Mouse (Mus musculus) kidney, embryonic 14.5 days (tissue): ENCODE measurements around the gene Mpzl3. TPM values are rescaled to one million over a fixed set of nuclear protein-coding genes. Genes with fewer than 3 reads are reported as not detected.
"Not testable (repeated sequence)": the region's sequence is repeated elsewhere in the genome, so short reads cannot be mapped to it uniquely, and the experiment has no call there.

Experiments used
- ATAC-seq: fragments of 200-750 bp; cut with Nextera tagmentation; 2 replicates; pipeline ENCODE4 v1.8.0; 2017; ENCODE audit warnings: moderate number of reproducible peaks, mild to moderate bottlenecking, moderate TSS enrichment, moderate library complexity; ENCODE audit not compliant: low FRiP score, low TSS enrichment
- H3K27ac ChIP-seq: fragments of 300-500 bp; sonication (generic); 2 replicates; pipeline ENCODE4 v1.5.1; 2014; ENCODE audit warnings: low read depth, mild to moderate bottlenecking, low read length, moderate library complexity, mixed read lengths
- H3K27me3 ChIP-seq: fragments of 300-500 bp; sonication (generic); 2 replicates; pipeline ENCODE4 v1.6.1; 2014; ENCODE audit warnings: mild to moderate bottlenecking, low read length; ENCODE audit not compliant: control insufficient read depth, insufficient read depth
- H3K36me3 ChIP-seq: fragments of 300-500 bp; sonication (generic); 2 replicates; pipeline ENCODE4 v1.6.1; 2014; ENCODE audit warnings: low read length, mixed read lengths; ENCODE audit not compliant: control insufficient read depth, insufficient read depth
- H3K4me1 ChIP-seq: fragments of 300-500 bp; sonication (generic); 2 replicates; pipeline ENCODE4 v1.6.1; 2014; ENCODE audit warnings: low read length, mixed read lengths; ENCODE audit not compliant: control insufficient read depth, insufficient read depth
- H3K4me2 ChIP-seq: fragments of 300-500 bp; sonication (generic); replicated peaks from 2 replicates; pipeline ENCODE4 v1.6.1; 2014; ENCODE audit warnings: low read depth, mild to moderate bottlenecking, low read length
- H3K4me3 ChIP-seq: fragments of 300-500 bp; sonication (generic); 2 replicates; pipeline ENCODE4 v1.5.1; 2014; ENCODE audit warnings: mild to moderate bottlenecking, low read length
- H3K9ac ChIP-seq: fragments of 300-500 bp; sonication (generic); 2 replicates; pipeline ENCODE4 v1.6.1; 2014; ENCODE audit warnings: low read depth, mild to moderate bottlenecking, low read length, moderate library complexity
- H3K9me3 ChIP-seq: fragments of 300-500 bp; sonication (generic); 2 replicates; pipeline ENCODE4 v1.6.1; 2016; ENCODE audit warnings: low read length; ENCODE audit not compliant: control insufficient read depth
- WGBS: fragments of 180-500 bp; shearing (Covaris S2); extraction: QIAGEN DNeasy Blood & Tissue Kit; methylation state at CpG from one replicate; pipeline ENCODE4 v1.1.7; 2014; 5-methylcytosine and 5-hydroxymethylcytosine counted together
- polyA plus RNA-seq: library from polyadenylated mRNA; unstranded; fragments of >200 nt; fragmentation: Nextera tagmentation; extraction: Ambion mirVana; gene quantifications from 2 replicates; pipeline ENCODE4 v1.2.1, GENCODE M21; 2014

Mpzl3 gene
- polyA plus RNA-seq, 1 experiment from 2014 or later = 3.0 TPM

- no peak overlapping the region for H3K27ac ChIP-seq
- H3K27me3 ChIP-seq = no peaks in the 10 kb centered on the region
- WGBS = 8% methylated on average over 3 of the region's 3 CpGs
- no peak overlapping the region for H3K4me2 ChIP-seq
- H3K9ac ChIP-seq = no peak overlapping the region
- H3K36me3 ChIP-seq = no peaks in the 10 kb centered on the region
- no peak overlapping the region for H3K4me3 ChIP-seq
- ATAC-seq = no peak
- H3K4me1 ChIP-seq = no peaks in the 10 kb centered on the region
- no peaks in the 10 kb centered on the region for H3K9me3 ChIP-seq
These were observed 32.2 kb upstream of the Mpzl3 start for GRCm38 (mm10) chr9:45022800-45023199.

DNA sequence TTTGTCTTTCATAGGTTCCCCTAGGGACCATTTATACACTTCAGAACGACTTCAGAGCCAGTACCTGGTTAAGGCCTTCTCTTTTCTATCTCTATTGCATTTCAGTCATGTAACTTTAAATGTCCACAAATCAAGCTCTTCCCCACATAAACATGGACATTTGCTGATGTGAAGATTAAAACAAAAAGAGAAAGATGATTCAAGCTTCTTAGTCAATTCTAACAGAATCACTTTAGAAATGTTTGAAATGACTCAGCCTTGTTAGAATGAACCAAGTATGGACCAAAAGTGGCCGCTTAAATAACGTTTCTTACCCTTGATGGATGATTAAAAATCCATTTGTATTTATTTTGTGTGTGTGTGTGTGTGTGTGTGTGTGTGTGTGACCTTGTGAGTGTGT lies 31.3 kb upstream of the Mpzl3 start:
- Histone ChIP-seq H3K27me3 (no peaks in the 10 kb centered on the region), H3K9me3 (no peaks in the 10 kb centered on the region), H3K4me3 (no peak overlapping the region), H3K4me2 (no peak overlapping the region), H3K36me3 (no peaks in the 10 kb centered on the region), H3K4me1 (no peaks in the 10 kb centered on the region), H3K27ac (no peak overlapping the region), H3K9ac (no peak overlapping the region)
- no peak for ATAC-seq
- WGBS = 63% methylated on average over 3 of the region's 3 CpGs

DNA sequence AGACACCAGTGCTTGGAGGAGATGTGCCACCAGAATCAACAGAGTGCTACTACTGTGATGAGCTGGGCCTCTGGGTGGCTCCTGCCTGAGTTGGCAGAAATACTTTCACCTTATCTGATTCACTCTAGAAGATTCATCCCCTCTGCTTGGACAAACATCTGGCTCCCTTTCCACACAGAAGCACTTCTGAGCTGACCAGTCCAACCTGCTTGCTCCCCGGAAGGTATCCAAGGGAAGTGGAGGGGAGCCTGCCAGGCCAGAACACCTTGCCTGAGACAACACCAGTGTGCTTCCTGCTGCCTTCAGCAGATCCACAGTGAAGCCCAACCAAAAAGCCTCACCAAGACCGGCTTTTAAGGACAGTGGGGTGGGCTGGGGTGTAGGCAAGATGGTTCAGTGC lies 30.8 kb upstream of the Mpzl3 start:
- WGBS = 86% methylated on average over 2 of the region's 2 CpGs
- H3K9ac ChIP-seq = no peak overlapping the region
- no peak overlapping the region for H3K27ac ChIP-seq
- no peaks in the 10 kb centered on the region for H3K36me3 ChIP-seq
- H3K4me2 ChIP-seq = no peak overlapping the region
- H3K4me3 ChIP-seq = no peak overlapping the region
- ATAC-seq = no peak
- H3K4me1 ChIP-seq = no peaks in the 10 kb centered on the region
- no peaks in the 10 kb centered on the region for H3K27me3 ChIP-seq
- no peaks in the 10 kb centered on the region for H3K9me3 ChIP-seq

DNA sequence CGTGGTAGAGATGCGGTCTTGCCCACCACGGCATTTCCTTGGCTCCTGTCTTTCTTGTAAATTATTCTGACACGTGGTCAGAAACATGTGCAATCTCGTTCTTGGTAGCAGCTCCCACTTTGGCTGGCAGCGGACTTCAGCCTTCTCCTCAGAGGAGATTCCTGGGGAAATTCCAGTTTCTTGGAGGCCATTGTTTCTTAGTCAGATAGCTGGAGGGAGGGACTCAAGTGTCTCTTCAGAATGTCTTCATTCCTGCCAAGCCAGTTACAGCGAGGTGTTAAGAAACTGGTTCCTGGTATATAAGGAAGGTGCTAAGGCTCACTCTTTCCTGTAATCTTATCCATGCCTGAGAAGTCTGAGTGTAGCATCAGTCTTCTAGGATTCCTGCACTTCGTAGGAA lies 27.6 kb upstream of the Mpzl3 start:
- H3K27me3 ChIP-seq = no peaks in the 10 kb centered on the region
- ATAC-seq = no peak
- no peak overlapping the region for H3K4me2 ChIP-seq
- H3K9me3 ChIP-seq = no peaks in the 10 kb centered on the region
- H3K4me3 ChIP-seq = no peak overlapping the region
- no peak overlapping the region for H3K27ac ChIP-seq
- WGBS = 68% methylated on average over 8 of the region's 8 CpGs
- no peak overlapping the region for H3K9ac ChIP-seq
- no peaks in the 10 kb centered on the region for H3K4me1 ChIP-seq
- H3K36me3 ChIP-seq = no peaks in the 10 kb centered on the region

- no peaks in the 10 kb centered on the region for H3K9me3 ChIP-seq
- WGBS = 63% methylated on average over 6 of the region's 6 CpGs
- no peak overlapping the region for H3K4me2 ChIP-seq
- no peaks in the 10 kb centered on the region for H3K27me3 ChIP-seq
- H3K4me3 ChIP-seq = no peak overlapping the region
- no peak for ATAC-seq
- no peak overlapping the region for H3K27ac ChIP-seq
- H3K9ac ChIP-seq = no peak overlapping the region
- H3K36me3 ChIP-seq = no peaks in the 10 kb centered on the region
- H3K4me1 ChIP-seq = no peaks in the 10 kb centered on the region
These were observed 24.6 kb upstream of the Mpzl3 start for GRCm38 (mm10) chr9:45030341-45030740.

DNA sequence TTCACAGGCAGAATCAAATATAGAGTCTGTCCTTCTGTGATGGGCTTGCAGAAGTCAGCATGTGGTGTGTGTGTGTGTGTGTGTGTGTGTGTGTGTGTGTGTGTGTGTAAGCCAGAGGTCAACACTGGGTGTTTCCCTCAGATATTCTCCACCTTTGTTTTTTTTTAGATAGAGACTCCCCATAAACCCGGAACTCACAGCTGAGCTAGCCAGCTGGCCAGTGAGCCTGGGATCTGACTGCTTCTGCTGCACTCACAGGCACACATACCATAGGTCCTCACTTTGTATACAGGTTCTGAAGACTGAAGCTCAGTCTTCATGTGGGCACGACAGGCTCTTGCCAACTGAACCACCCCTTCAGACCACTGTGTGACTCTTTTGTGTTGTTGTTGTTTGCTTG lies 22.7 kb upstream of the Mpzl3 start:
- Histone ChIP-seq H3K27ac (no peak overlapping the region), H3K27me3 (no peaks in the 10 kb centered on the region), H3K4me3 (no peak overlapping the region), H3K4me2 (no peak overlapping the region), H3K36me3 (no peaks in the 10 kb centered on the region), H3K4me1 (no peaks in the 10 kb centered on the region), H3K9ac (no peak overlapping the region), H3K9me3 (no peaks in the 10 kb centered on the region)
- 74% methylated on average over 2 of the region's 2 CpGs for WGBS
- ATAC-seq = no peak

DNA sequence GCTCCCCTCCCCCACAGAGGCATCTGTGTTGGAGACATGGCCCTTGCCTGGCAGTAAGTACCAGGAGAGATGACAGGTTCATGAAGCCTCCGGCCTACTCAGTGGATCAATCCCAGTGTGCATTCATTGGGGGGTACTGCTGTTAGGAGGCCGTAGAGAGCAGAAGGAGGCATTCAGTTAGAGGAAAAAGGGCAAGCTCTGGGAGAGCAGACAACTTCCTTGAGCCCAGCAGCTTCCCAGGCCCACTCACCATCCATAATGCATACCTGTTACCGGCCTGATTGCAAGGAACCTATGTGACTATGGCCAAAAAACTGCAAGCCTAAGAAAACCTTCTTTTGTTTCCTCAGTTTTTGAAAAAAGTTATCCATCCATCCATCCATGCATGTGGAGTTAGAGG lies 20.5 kb upstream of the Mpzl3 start:
- Histone ChIP-seq H3K4me2 (no peak overlapping the region), H3K27ac (no peak overlapping the region), H3K4me1 (no peaks in the 10 kb centered on the region), H3K9me3 (no peaks in the 10 kb centered on the region), H3K27me3 (peaks cover 6% of the 10 kb centered on the region), H3K4me3 (no peak overlapping the region), H3K36me3 (no peaks in the 10 kb centered on the region), H3K9ac (no peak overlapping the region)
- 86% methylated on average over 3 of the region's 3 CpGs for WGBS
- ATAC-seq = no peak

GRCm38 (mm10) chr9:45037803-45038202 lies 17.2 kb upstream of the Mpzl3 start:
- Histone ChIP-seq H3K27me3 (peaks cover 35% of the 10 kb centered on the region), H3K4me1 (peaks cover 11% of the 10 kb centered on the region; the same call in 1 of the 2 replicates)
- H3K36me3 ChIP-seq, H3K9ac ChIP-seq, ATAC-seq, H3K4me3 ChIP-seq, H3K9me3 ChIP-seq, H3K27ac ChIP-seq, H3K4me2 ChIP-seq: not testable (repeated sequence)
- 95% methylated on average over 1 of the region's 1 CpGs for WGBS

DNA sequence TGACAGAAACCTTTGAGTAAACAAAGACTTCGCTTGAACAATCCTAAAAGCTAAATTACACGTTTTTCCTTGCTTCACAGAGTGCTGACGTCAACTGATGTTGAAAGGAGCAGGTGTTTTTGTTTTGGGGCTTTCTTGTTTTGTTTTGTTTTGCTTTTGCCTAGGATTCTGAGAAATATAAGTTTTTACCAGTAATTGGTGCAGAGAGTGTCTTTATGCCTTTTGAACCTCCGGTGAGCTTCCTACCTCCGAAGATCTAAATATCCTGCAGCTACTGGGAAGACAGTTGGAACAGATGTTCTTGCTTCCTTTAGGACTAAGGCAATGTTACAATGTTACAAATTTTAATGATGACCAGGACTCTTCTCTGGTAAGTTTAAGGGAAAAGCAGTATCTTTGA lies 15.5 kb upstream of the Mpzl3 start, which contains the start of gene Mpzl2:
TSS of gene Mpzl2 (plus strand) at position 301 of the 400 bp plus-strand sequence.
- H3K4me1 ChIP-seq = peaks cover 17% of the 10 kb centered on the region; the same call in 1 of the 2 replicates
- H3K9me3 ChIP-seq = no peaks in the 10 kb centered on the region
- WGBS = 69% methylated on average over 5 of the region's 5 CpGs
- peak within 1 kb of the TSS; percentile 31 for H3K4me2 ChIP-seq
- H3K9ac ChIP-seq = peak within 1 kb of the TSS; percentile 12; the same call in 1 of the 2 replicates
- ATAC-seq = no peak
- no peaks in the 10 kb centered on the region for H3K36me3 ChIP-seq
- peaks cover 40% of the 10 kb centered on the region for H3K27me3 ChIP-seq
- H3K4me3 ChIP-seq = peak within 1 kb of the TSS; percentile 2; the same call in 1 of the 2 replicates
- peak within 1 kb of the TSS; percentile 30; the same call in 1 of the 2 replicates for H3K27ac ChIP-seq
